Mouse (Mus musculus) small intestine, adult 2 months (tissue): ENCODE results near the gene Pfpl.

Experiments used
- CTCF ChIP-seq: fragments of 200-500 bp; IDR thresholded peaks from 2 replicates; pipeline ENCODE4 v1.5.1; 2012; ENCODE audit warnings: low read depth, mild to moderate bottlenecking, control low read depth, inconsistent platforms, low read length, moderate library complexity, mixed read lengths; ENCODE audit not compliant: insufficient replicate concordance, insufficient read length; ENCODE audit errors: extremely low read depth
- POLR2A ChIP-seq: fragments of 200-500 bp; IDR thresholded peaks from 2 replicates; pipeline ENCODE4 v1.6.1; 2012; ENCODE audit warnings: low read depth, mild to moderate bottlenecking, control low read depth, inconsistent platforms, low read length, moderate library complexity

DNA sequence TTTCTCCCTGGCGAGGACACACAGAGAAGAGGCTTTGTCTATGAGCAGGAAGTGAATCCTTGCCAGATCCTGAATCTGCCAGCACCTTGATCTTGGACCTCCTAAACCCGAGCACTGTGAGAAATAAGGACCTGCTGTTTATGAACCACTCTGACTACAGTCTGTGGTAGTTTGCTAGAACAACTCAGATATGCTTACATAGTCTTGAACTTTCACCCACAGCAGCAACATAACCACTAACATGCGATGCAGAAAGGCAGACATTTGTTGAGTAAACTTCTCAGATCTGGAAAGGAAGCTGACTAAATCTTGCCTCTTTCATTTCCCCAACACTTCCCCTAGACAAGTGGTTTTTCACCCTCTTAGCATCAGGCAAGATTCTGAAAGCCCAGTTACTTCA is 44.2 kb downstream of the Pfpl start:
- no peak for TF ChIP-seq CTCF
- TF ChIP-seq POLR2A = no peak
